Mouse (Mus musculus): ENCODE results near the gene Erc2. TPM values are rescaled to one million over a fixed set of nuclear protein-coding genes. Genes with fewer than 3 reads are reported as not detected.

Gene Erc2
- polyA plus RNA-seq, 1 experiment from 2014 or later: 83.8 TPM

GRCm38 (mm10) chr14:28230563-28230962 is 608.3 kb downstream of the Erc2 start:
- 75% methylated on average over 6 of the region's 6 CpGs for WGBS
- no peak for DNase-seq (ENCODE audit: low spot score)
- Histone ChIP-seq H3K4me3 (replicated peaks; ENCODE audit: low read length) (no peak overlapping the region), H3K36me3 (replicated peaks; ENCODE audit: control insufficient read depth, insufficient read depth) (no peaks in the 10 kb centered on the region), H3K27me3 (ENCODE audit: control insufficient read depth, insufficient read depth, low read length) (no peaks in the 10 kb centered on the region), H3K9ac (no peak overlapping the region), H3K4me2 (replicated peaks) (no peak overlapping the region), H3K4me1 (replicated peaks; ENCODE audit: control insufficient read depth, insufficient read depth, low read length) (no peaks in the 10 kb centered on the region), H3K9me3 (ENCODE audit: control insufficient read depth, low read length) (no peaks in the 10 kb centered on the region), H3K27ac (no peak overlapping the region)
- no peak for ATAC-seq (ENCODE audit: low FRiP score)

GRCm38 (mm10) chr14:28231241-28231640 is 609.0 kb downstream of the Erc2 start:
- no peaks in the 10 kb centered on the region for H3K36me3 ChIP-seq (replicated peaks; ENCODE audit: control insufficient read depth, insufficient read depth)
- H3K4me2 ChIP-seq (replicated peaks): no peak overlapping the region
- no peak overlapping the region for H3K27ac ChIP-seq
- no peak overlapping the region for H3K4me3 ChIP-seq (replicated peaks; ENCODE audit: low read length)
- 48% methylated on average over 2 of the region's 2 CpGs for WGBS
- DNase-seq (ENCODE audit: low spot score) (no peak), ATAC-seq (ENCODE audit: low FRiP score) (no peak)
- H3K27me3 ChIP-seq (ENCODE audit: control insufficient read depth, insufficient read depth, low read length): no peaks in the 10 kb centered on the region
- no peaks in the 10 kb centered on the region for H3K4me1 ChIP-seq (replicated peaks; ENCODE audit: control insufficient read depth, insufficient read depth, low read length)
- H3K9ac ChIP-seq: no peak overlapping the region
- no peaks in the 10 kb centered on the region for H3K9me3 ChIP-seq (ENCODE audit: control insufficient read depth, low read length)

- WGBS: 88% methylated on average over 9 of the region's 9 CpGs
- ATAC-seq (ENCODE audit: low FRiP score): no peak
- H3K4me2 ChIP-seq (replicated peaks): no peak overlapping the region
These were observed 616.3 kb downstream of the Erc2 start for GRCm38 (mm10) chr14:28238336-28239048.

GRCm38 (mm10) chr14:28240111-28240510 is 617.9 kb downstream of the Erc2 start:
- H3K27me3 ChIP-seq (ENCODE audit: control insufficient read depth, insufficient read depth, low read length): no peaks in the 10 kb centered on the region
- H3K4me1 ChIP-seq (replicated peaks; ENCODE audit: control insufficient read depth, insufficient read depth, low read length): no peaks in the 10 kb centered on the region
- DNase-seq (ENCODE audit: low spot score) (no peak), ATAC-seq (ENCODE audit: low FRiP score) (no peak)
- H3K27ac ChIP-seq: no peak overlapping the region
- no peak overlapping the region for H3K9ac ChIP-seq
- no peak overlapping the region for H3K4me2 ChIP-seq (replicated peaks)
- H3K9me3 ChIP-seq (ENCODE audit: control insufficient read depth, low read length): no peaks in the 10 kb centered on the region
- no peak overlapping the region for H3K4me3 ChIP-seq (replicated peaks; ENCODE audit: low read length)
- no peaks in the 10 kb centered on the region for H3K36me3 ChIP-seq (replicated peaks; ENCODE audit: control insufficient read depth, insufficient read depth)
- 55% methylated on average over 3 of the region's 3 CpGs for WGBS

More at GRCm38 (mm10) chr14:28238336-28239048, 616.3 kb downstream of the Erc2 start:
- Histone ChIP-seq H3K27ac (no peak overlapping the region), H3K9me3 (ENCODE audit: control insufficient read depth, low read length) (no peaks in the 10 kb centered on the region), H3K4me3 (replicated peaks; ENCODE audit: low read length) (no peak overlapping the region), H3K36me3 (replicated peaks; ENCODE audit: control insufficient read depth, insufficient read depth) (no peaks in the 10 kb centered on the region), H3K4me1 (replicated peaks; ENCODE audit: control insufficient read depth, insufficient read depth, low read length) (no peaks in the 10 kb centered on the region), H3K9ac (no peak overlapping the region), H3K27me3 (ENCODE audit: control insufficient read depth, insufficient read depth, low read length) (no peaks in the 10 kb centered on the region)
- DNase-seq (ENCODE audit: low spot score): no peak

GRCm38 (mm10) chr14:28242743-28243142 is 620.5 kb downstream of the Erc2 start:
- Histone ChIP-seq H3K9ac (no peak overlapping the region), H3K27me3 (ENCODE audit: control insufficient read depth, insufficient read depth, low read length) (no peaks in the 10 kb centered on the region), H3K9me3 (ENCODE audit: control insufficient read depth, low read length) (no peaks in the 10 kb centered on the region), H3K4me3 (replicated peaks; ENCODE audit: low read length) (no peak overlapping the region), H3K4me2 (replicated peaks) (no peak overlapping the region), H3K27ac (no peak overlapping the region), H3K36me3 (replicated peaks; ENCODE audit: control insufficient read depth, insufficient read depth) (no peaks in the 10 kb centered on the region), H3K4me1 (replicated peaks; ENCODE audit: control insufficient read depth, insufficient read depth, low read length) (no peaks in the 10 kb centered on the region)
- WGBS: 44% methylated on average over 3 of the region's 3 CpGs
- ATAC-seq (ENCODE audit: low FRiP score) (no peak), DNase-seq (ENCODE audit: low spot score) (no peak)

GRCm38 (mm10) chr14:28243474-28243873 is 621.2 kb downstream of the Erc2 start:
- Histone ChIP-seq H3K27ac (no peak overlapping the region), H3K4me2 (replicated peaks) (no peak overlapping the region), H3K27me3 (ENCODE audit: control insufficient read depth, insufficient read depth, low read length) (no peaks in the 10 kb centered on the region), H3K9me3 (ENCODE audit: control insufficient read depth, low read length) (no peaks in the 10 kb centered on the region), H3K4me3 (replicated peaks; ENCODE audit: low read length) (no peak overlapping the region), H3K9ac (no peak overlapping the region), H3K36me3 (replicated peaks; ENCODE audit: control insufficient read depth, insufficient read depth) (no peaks in the 10 kb centered on the region), H3K4me1 (replicated peaks; ENCODE audit: control insufficient read depth, insufficient read depth, low read length) (no peaks in the 10 kb centered on the region)
- no peak for ATAC-seq (ENCODE audit: low FRiP score)
- no peak for DNase-seq (ENCODE audit: low spot score)
- 90% methylated on average over 4 of the region's 4 CpGs for WGBS

GRCm38 (mm10) chr14:28262706-28263105 is 640.5 kb downstream of the Erc2 start:
- H3K27ac ChIP-seq: no peak overlapping the region
- no peaks in the 10 kb centered on the region for H3K36me3 ChIP-seq (replicated peaks; ENCODE audit: control insufficient read depth, insufficient read depth)
- no peak for ATAC-seq (ENCODE audit: low FRiP score)
- DNase-seq (ENCODE audit: low spot score): no peak
- H3K27me3 ChIP-seq (ENCODE audit: control insufficient read depth, insufficient read depth, low read length): no peaks in the 10 kb centered on the region
- 0 out of 2 replicates have a peak, but pooled peaks cover 3% of the 10 kb centered on the region for H3K4me1 ChIP-seq (replicated peaks; ENCODE audit: control insufficient read depth, insufficient read depth, low read length)
- no peak overlapping the region for H3K4me2 ChIP-seq (replicated peaks)
- H3K9me3 ChIP-seq (ENCODE audit: control insufficient read depth, low read length): no peaks in the 10 kb centered on the region
- WGBS: 68% methylated on average over 4 of the region's 4 CpGs
- no peak overlapping the region for H3K9ac ChIP-seq
- H3K4me3 ChIP-seq (replicated peaks; ENCODE audit: low read length): no peak overlapping the region

- 90% methylated on average over 2 of the region's 2 CpGs for WGBS
- no peak overlapping the region for H3K9ac ChIP-seq
- no peak for ATAC-seq (ENCODE audit: low FRiP score)
These were observed 645.1 kb downstream of the Erc2 start for GRCm38 (mm10) chr14:28267367-28267766.

GRCm38 (mm10) chr14:28271846-28272245 is 649.6 kb downstream of the Erc2 start:
- H3K36me3 ChIP-seq (replicated peaks; ENCODE audit: control insufficient read depth, insufficient read depth): no peaks in the 10 kb centered on the region
- no peak overlapping the region for H3K4me3 ChIP-seq (replicated peaks; ENCODE audit: low read length)
- WGBS: 66% methylated on average over 8 of the region's 8 CpGs
- no peaks in the 10 kb centered on the region for H3K27me3 ChIP-seq (ENCODE audit: control insufficient read depth, insufficient read depth, low read length)
- DNase-seq (ENCODE audit: low spot score) (no peak), ATAC-seq (ENCODE audit: low FRiP score) (no peak)
- H3K9ac ChIP-seq: no peak overlapping the region
- no peaks in the 10 kb centered on the region for H3K4me1 ChIP-seq (replicated peaks; ENCODE audit: control insufficient read depth, insufficient read depth, low read length)
- H3K9me3 ChIP-seq (ENCODE audit: control insufficient read depth, low read length): no peaks in the 10 kb centered on the region
- H3K27ac ChIP-seq: no peak overlapping the region
- H3K4me2 ChIP-seq (replicated peaks): no peak overlapping the region

More at GRCm38 (mm10) chr14:28267367-28267766, 645.1 kb downstream of the Erc2 start:
- Histone ChIP-seq H3K27ac (no peak overlapping the region), H3K4me2 (replicated peaks) (no peak overlapping the region), H3K4me1 (replicated peaks; ENCODE audit: control insufficient read depth, insufficient read depth, low read length) (0 out of 2 replicates have a peak, but pooled peaks cover 3% of the 10 kb centered on the region), H3K36me3 (replicated peaks; ENCODE audit: control insufficient read depth, insufficient read depth) (no peaks in the 10 kb centered on the region), H3K9me3 (ENCODE audit: control insufficient read depth, low read length) (no peaks in the 10 kb centered on the region), H3K27me3 (ENCODE audit: control insufficient read depth, insufficient read depth, low read length) (no peaks in the 10 kb centered on the region), H3K4me3 (replicated peaks; ENCODE audit: low read length) (no peak overlapping the region)
- DNase-seq (ENCODE audit: low spot score): no peak

GRCm38 (mm10) chr14:28273669-28274068 is 651.4 kb downstream of the Erc2 start:
- H3K4me1 ChIP-seq (replicated peaks; ENCODE audit: control insufficient read depth, insufficient read depth, low read length): no peaks in the 10 kb centered on the region
- no peaks in the 10 kb centered on the region for H3K27me3 ChIP-seq (ENCODE audit: control insufficient read depth, insufficient read depth, low read length)
- no peak overlapping the region for H3K27ac ChIP-seq
- H3K9me3 ChIP-seq (ENCODE audit: control insufficient read depth, low read length): no peaks in the 10 kb centered on the region
- H3K4me3 ChIP-seq (replicated peaks; ENCODE audit: low read length): no peak overlapping the region
- ATAC-seq (ENCODE audit: low FRiP score) (no peak), DNase-seq (ENCODE audit: low spot score) (no peak)
- 81% methylated on average over 1 of the region's 1 CpGs for WGBS
- no peak overlapping the region for H3K9ac ChIP-seq
- H3K4me2 ChIP-seq (replicated peaks): no peak overlapping the region
- H3K36me3 ChIP-seq (replicated peaks; ENCODE audit: control insufficient read depth, insufficient read depth): no peaks in the 10 kb centered on the region
